Mouse (Mus musculus) heart, embryonic 12.5 days (tissue): ENCODE results near the gene Dhrs11. TPM values are rescaled to one million over a fixed set of nuclear protein-coding genes. Genes with fewer than 3 reads are reported as not detected.
A peak's percentile ranks its signal among the peaks of the same experiment; 100 is the strongest.

Experiments used
- ATAC-seq: fragments of 200-750 bp; cut with Nextera tagmentation; 2 replicates; pipeline ENCODE4 v1.8.0; 2017; ENCODE audit warnings: moderate TSS enrichment, moderate library complexity; ENCODE audit not compliant: insufficient number of reproducible peaks, low FRiP score
- H3K27ac ChIP-seq: fragments of 300-500 bp; sonication (generic); 2 replicates; pipeline ENCODE4 v1.5.1; 2016; ENCODE audit warnings: mild to moderate bottlenecking, moderate library complexity; ENCODE audit not compliant: poor library complexity, severe bottlenecking
- H3K27me3 ChIP-seq: fragments of 300-500 bp; sonication (generic); replicated peaks from 2 replicates; pipeline ENCODE4 v1.6.1; 2016; ENCODE audit warnings: mild to moderate bottlenecking, moderate library complexity
- H3K36me3 ChIP-seq: fragments of 300-500 bp; sonication (generic); 2 replicates; pipeline ENCODE4 v1.6.1; 2016; ENCODE audit warnings: mild to moderate bottlenecking, moderate library complexity
- H3K4me1 ChIP-seq: fragments of 300-500 bp; sonication (generic); replicated peaks from 2 replicates; pipeline ENCODE4 v1.6.1; 2016; ENCODE audit warnings: mild to moderate bottlenecking
- H3K4me2 ChIP-seq: fragments of 300-500 bp; sonication (generic); 2 replicates; pipeline ENCODE4 v1.6.1; 2016; ENCODE audit warnings: mild to moderate bottlenecking, moderate library complexity
- H3K4me3 ChIP-seq: fragments of 300-500 bp; sonication (generic); 2 replicates; pipeline ENCODE4 v1.5.1; 2016; ENCODE audit warnings: mild to moderate bottlenecking
- H3K9ac ChIP-seq: fragments of 300-500 bp; sonication (generic); 2 replicates; pipeline ENCODE4 v1.6.1; 2016; ENCODE audit warnings: mild to moderate bottlenecking, moderate library complexity
- H3K9me3 ChIP-seq: fragments of 300-500 bp; sonication (generic); replicated peaks from 2 replicates; pipeline ENCODE4 v1.6.1; 2016; ENCODE audit warnings: mild to moderate bottlenecking, moderate library complexity
- WGBS: fragments of 180-500 bp; shearing (Covaris S2); methylation state at CpG from one replicate; pipeline ENCODE4 v1.1.7; 2016; 5-methylcytosine and 5-hydroxymethylcytosine counted together
- polyA plus RNA-seq: library from polyadenylated mRNA; unstranded; fragments of >200 nt; fragmentation: Nextera tagmentation; extraction: Ambion mirVana; gene quantifications from 2 replicates; pipeline ENCODE4 v1.2.1, GENCODE M21; 2016

Gene Dhrs11
- polyA plus RNA-seq, 1 experiment from 2014 or later, result 26.8 TPM

GRCm38 (mm10) chr11:84793545-84793944 lies 35.2 kb downstream of the Dhrs11 start:
- H3K27me3 ChIP-seq, result peaks cover 38% of the 10 kb centered on the region
- no peak overlapping the region for H3K4me3 ChIP-seq
- H3K9me3 ChIP-seq, result no peaks in the 10 kb centered on the region
- H3K4me1 ChIP-seq, result peaks cover 4% of the 10 kb centered on the region; the same call in 1 of the 2 replicates
- no peak overlapping the region for H3K4me2 ChIP-seq
- no peak for ATAC-seq
- H3K27ac ChIP-seq, result no peak overlapping the region
- H3K36me3 ChIP-seq, result no peaks in the 10 kb centered on the region
- H3K9ac ChIP-seq, result no peak overlapping the region

DNA sequence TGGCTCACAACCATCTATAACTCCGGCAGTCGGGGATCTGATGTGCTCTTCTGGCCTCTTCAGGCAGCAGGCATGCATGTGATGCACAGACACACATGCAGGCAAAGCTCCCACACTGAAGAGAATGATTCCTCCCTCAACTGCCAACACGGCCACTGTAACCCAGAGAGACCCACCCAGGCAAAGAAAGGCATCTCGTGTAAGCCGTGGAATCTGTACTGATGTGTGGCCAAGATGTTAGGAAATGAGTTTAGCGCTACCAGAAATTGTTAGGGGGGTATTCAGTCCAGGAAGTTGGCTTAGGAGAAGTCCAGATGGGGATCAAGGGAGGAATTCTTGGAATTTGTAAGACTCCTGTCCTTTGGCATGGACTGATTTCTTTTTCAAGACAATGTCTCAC lies 38.4 kb downstream of the Dhrs11 start:
- H3K27ac ChIP-seq, result no peak overlapping the region
- H3K4me1 ChIP-seq, result peaks cover 4% of the 10 kb centered on the region; the same call in 1 of the 2 replicates
- WGBS, result 63% methylated on average over 6 of the region's 6 CpGs
- no peaks in the 10 kb centered on the region for H3K36me3 ChIP-seq
- no peak overlapping the region for H3K9ac ChIP-seq
- ATAC-seq, result no peak
- no peak overlapping the region for H3K4me2 ChIP-seq
- no peaks in the 10 kb centered on the region for H3K9me3 ChIP-seq
- no peak overlapping the region for H3K4me3 ChIP-seq
- H3K27me3 ChIP-seq, result peaks cover 26% of the 10 kb centered on the region; the same call in 1 of the 2 replicates

GRCm38 (mm10) chr11:84780143-84780870 lies 48.5 kb downstream of the Dhrs11 start:
- ATAC-seq, result no peak
- peak overlapping the region; percentile 4 for H3K4me2 ChIP-seq
- 5% methylated on average over 19 of the region's 19 CpGs for WGBS
- H3K4me3 ChIP-seq, result no peak overlapping the region
- H3K27ac ChIP-seq, result no peak overlapping the region
- peaks cover 15% of the 10 kb centered on the region for H3K4me1 ChIP-seq
- H3K27me3 ChIP-seq, result peaks cover 48% of the 10 kb centered on the region
- no peaks in the 10 kb centered on the region for H3K9me3 ChIP-seq
- no peaks in the 10 kb centered on the region for H3K36me3 ChIP-seq
- no peak overlapping the region for H3K9ac ChIP-seq

GRCm38 (mm10) chr11:84775560-84775959 lies 53.2 kb downstream of the Dhrs11 start:
- WGBS, result 2% methylated on average over 4 of the region's 4 CpGs
- no peak for ATAC-seq
- Histone ChIP-seq H3K9me3 (no peaks in the 10 kb centered on the region), H3K27ac (no peak overlapping the region), H3K9ac (no peak overlapping the region), H3K4me2 (no peak overlapping the region), H3K4me1 (peaks cover 10% of the 10 kb centered on the region), H3K4me3 (no peak overlapping the region), H3K27me3 (peaks cover 31% of the 10 kb centered on the region), H3K36me3 (no peaks in the 10 kb centered on the region)

- no peak overlapping the region for H3K9ac ChIP-seq
- no peak overlapping the region for H3K4me3 ChIP-seq
- no peak for ATAC-seq
- 61% methylated on average over 13 of the region's 13 CpGs for WGBS
- H3K4me1 ChIP-seq, result peaks cover 9% of the 10 kb centered on the region
- H3K27me3 ChIP-seq, result peaks cover 26% of the 10 kb centered on the region
- no peaks in the 10 kb centered on the region for H3K9me3 ChIP-seq
- H3K4me2 ChIP-seq, result no peak overlapping the region
- no peaks in the 10 kb centered on the region for H3K36me3 ChIP-seq
- no peak overlapping the region for H3K27ac ChIP-seq
Measured at GRCm38 (mm10) chr11:84774870-84775514, 53.8 kb downstream of the Dhrs11 start.

Other genes starting within 250 kb of the Dhrs11 start
- gene Mrm1, start 9.5 kb downstream of the Dhrs11 start, polyA plus RNA-seq, result 12.9 and 17.3 TPM in 2 replicates
- 55.5 and 57.4 TPM in 2 replicates for gene Ggnbp2, start 41.8 kb upstream of the Dhrs11 start, polyA plus RNA-seq
- 7.9 and 8.3 TPM in 2 replicates for gene Myo19, start 51.2 kb upstream of the Dhrs11 start, polyA plus RNA-seq
- 2.9 and 3.4 TPM in 2 replicates for gene Pigw, start 51.3 kb upstream of the Dhrs11 start, polyA plus RNA-seq
- gene Znhit3, start 87.4 kb upstream of the Dhrs11 start, polyA plus RNA-seq, result 33.8 and 37.1 TPM in 2 replicates
- 4.3 and 4.8 TPM in 2 replicates for gene Car4, start 128.8 kb upstream of the Dhrs11 start, polyA plus RNA-seq